Mouse (Mus musculus) lung, embryonic 16.5 days (tissue): ENCODE measurements around the gene Fam57b. TPM values are rescaled to one million over a fixed set of nuclear protein-coding genes. Genes with fewer than 3 reads are reported as not detected.
A peak's percentile ranks its signal among the peaks of the same experiment; 100 is the strongest.

Experiments
- ATAC-seq: fragments of 200-750 bp; cut with Nextera tagmentation; 2 replicates; pipeline ENCODE4 v1.8.0; 2017; ENCODE audit warnings: low read depth, mild to moderate bottlenecking, moderate library complexity
- H3K27ac ChIP-seq: fragments of 300-500 bp; sonication (generic); 2 replicates; pipeline ENCODE4 v1.5.1; 2014; ENCODE audit warnings: mild to moderate bottlenecking, control low read depth, low read length
- H3K27me3 ChIP-seq: fragments of 300-500 bp; sonication (generic); 2 replicates; pipeline ENCODE4 v1.6.1; 2014; ENCODE audit warnings: low read depth, low read length, mixed read lengths; ENCODE audit not compliant: control insufficient read depth, insufficient read depth
- H3K36me3 ChIP-seq: fragments of 300-500 bp; sonication (generic); 2 replicates; pipeline ENCODE4 v1.6.1; 2014; ENCODE audit warnings: low read length; ENCODE audit not compliant: control insufficient read depth, insufficient read depth
- H3K4me1 ChIP-seq: fragments of 300-500 bp; sonication (generic); replicated peaks from 2 replicates; pipeline ENCODE4 v1.6.1; 2014; ENCODE audit warnings: low read length, mixed read lengths; ENCODE audit not compliant: control insufficient read depth, insufficient read depth
- H3K4me2 ChIP-seq: fragments of 300-500 bp; sonication (generic); 2 replicates; pipeline ENCODE4 v1.6.1; 2014; ENCODE audit warnings: low read depth, low read length, control low read depth
- H3K4me3 ChIP-seq: fragments of 300-500 bp; sonication (generic); 2 replicates; pipeline ENCODE4 v1.5.1; 2014; ENCODE audit warnings: mild to moderate bottlenecking, low read length, control low read depth
- H3K9ac ChIP-seq: fragments of 300-500 bp; sonication (generic); 2 replicates; pipeline ENCODE4 v1.6.1; 2014; ENCODE audit warnings: low read length, control low read depth
- H3K9me3 ChIP-seq: fragments of 300-500 bp; sonication (generic); 2 replicates; pipeline ENCODE4 v1.6.1; 2016; ENCODE audit warnings: low read length; ENCODE audit not compliant: control insufficient read depth
- WGBS: fragments of 180-500 bp; shearing (Covaris S2); extraction: QIAGEN DNeasy Blood & Tissue Kit; methylation state at CpG from one replicate; pipeline ENCODE4 v1.1.7; 2014; 5-methylcytosine and 5-hydroxymethylcytosine counted together
- polyA plus RNA-seq: library from polyadenylated mRNA; unstranded; fragments of >200 nt; fragmentation: Nextera tagmentation; extraction: Ambion mirVana; gene quantifications from 2 replicates; pipeline ENCODE4 v1.2.1, GENCODE M21; 2015

Gene Fam57b
- polyA plus RNA-seq, 1 experiment from 2014 or later = 0.36 TPM

- H3K9me3 ChIP-seq = no peaks in the 10 kb centered on the region
- H3K4me2 ChIP-seq = no peak overlapping the region
- H3K4me1 ChIP-seq = peaks cover 5% of the 10 kb centered on the region; the same call in 1 of the 2 replicates
- ATAC-seq = no peak
- H3K36me3 ChIP-seq = no peaks in the 10 kb centered on the region
- peaks cover 15% of the 10 kb centered on the region for H3K27me3 ChIP-seq
- no peak overlapping the region for H3K9ac ChIP-seq
- no peak overlapping the region for H3K4me3 ChIP-seq
- WGBS = 14% methylated on average over 8 of the region's 8 CpGs
- no peak overlapping the region for H3K27ac ChIP-seq
Observed at GRCm38 (mm10) chr7:126825403-126825802, 27.9 kb downstream of the Fam57b start.

- H3K27me3 ChIP-seq = peaks cover 15% of the 10 kb centered on the region
- H3K4me2 ChIP-seq = no peak overlapping the region
- H3K27ac ChIP-seq = no peak overlapping the region
- no peak for ATAC-seq
- no peaks in the 10 kb centered on the region for H3K36me3 ChIP-seq
- no peak overlapping the region for H3K9ac ChIP-seq
- no peaks in the 10 kb centered on the region for H3K9me3 ChIP-seq
- H3K4me1 ChIP-seq = peaks cover 5% of the 10 kb centered on the region; the same call in 1 of the 2 replicates
- 65% methylated on average over 5 of the region's 5 CpGs for WGBS
- H3K4me3 ChIP-seq = no peak overlapping the region
Observed at GRCm38 (mm10) chr7:126825952-126826351, 28.5 kb downstream of the Fam57b start.

- H3K4me3 ChIP-seq = peak within 1 kb of the TSS; percentile 31
- H3K27ac ChIP-seq = no peak within 1 kb of the TSS
- ATAC-seq = no peak
- no peak within 1 kb of the TSS for H3K9ac ChIP-seq
- 44% methylated on average over 5 of the region's 5 CpGs for WGBS
- H3K27me3 ChIP-seq = no peaks in the 10 kb centered on the region; the same call in 1 of the 2 replicates
- H3K4me2 ChIP-seq = peak within 1 kb of the TSS; percentile 49
- no peaks in the 10 kb centered on the region for H3K36me3 ChIP-seq
- no peaks in the 10 kb centered on the region for H3K4me1 ChIP-seq
- H3K9me3 ChIP-seq = no peaks in the 10 kb centered on the region
Observed at GRCm38 (mm10) chr7:126831539-126831938, 34.1 kb downstream of the Fam57b start, which contains the start of gene 4930451I11Rik. TSS of gene 4930451I11Rik (minus strand) at chr7:126831639.

- under 1% methylated on average over 21 of the region's 21 CpGs for WGBS
- Histone ChIP-seq H3K27ac (no peak overlapping the region), H3K4me3 (peak overlapping the region; percentile 31), H3K27me3 (no peaks in the 10 kb centered on the region; the same call in 1 of the 2 replicates), H3K4me1 (no peaks in the 10 kb centered on the region), H3K36me3 (no peaks in the 10 kb centered on the region), H3K9ac (no peak overlapping the region), H3K4me2 (peak overlapping the region; percentile 49), H3K9me3 (no peaks in the 10 kb centered on the region)
- peak; percentile 87 for ATAC-seq
Observed at GRCm38 (mm10) chr7:126832036-126832598, 34.6 kb downstream of the Fam57b start.

- Histone ChIP-seq H3K9ac (no peak overlapping the region), H3K4me3 (no peak overlapping the region), H3K27ac (no peak overlapping the region), H3K36me3 (no peaks in the 10 kb centered on the region), H3K27me3 (no peaks in the 10 kb centered on the region; the same call in 1 of the 2 replicates), H3K4me1 (no peaks in the 10 kb centered on the region), H3K4me2 (no peak overlapping the region), H3K9me3 (no peaks in the 10 kb centered on the region)
- WGBS = 96% methylated on average over 1 of the region's 1 CpGs
- ATAC-seq = no peak
Observed at GRCm38 (mm10) chr7:126833294-126833693, 35.8 kb downstream of the Fam57b start.

- WGBS = 71% methylated on average over 9 of the region's 9 CpGs
- no peaks in the 10 kb centered on the region for H3K36me3 ChIP-seq
- no peak overlapping the region for H3K27ac ChIP-seq
- no peak overlapping the region for H3K4me2 ChIP-seq
- no peak overlapping the region for H3K9ac ChIP-seq
- H3K4me3 ChIP-seq = no peak overlapping the region
- H3K4me1 ChIP-seq = peaks cover 5% of the 10 kb centered on the region; the same call in 1 of the 2 replicates
- ATAC-seq = no peak
- peaks cover 11% of the 10 kb centered on the region for H3K27me3 ChIP-seq
- no peaks in the 10 kb centered on the region for H3K9me3 ChIP-seq
Observed at GRCm38 (mm10) chr7:126843276-126843675, 45.8 kb downstream of the Fam57b start.

GRCm38 (mm10) chr7:126845516-126845915 is 48.0 kb downstream of the Fam57b start:
- H3K27ac ChIP-seq = no peak overlapping the region
- H3K9me3 ChIP-seq = no peaks in the 10 kb centered on the region
- no peaks in the 10 kb centered on the region for H3K36me3 ChIP-seq
- H3K9ac ChIP-seq = no peak overlapping the region
- 91% methylated on average over 2 of the region's 2 CpGs for WGBS
- no peak for ATAC-seq
- peaks cover 25% of the 10 kb centered on the region for H3K27me3 ChIP-seq
- no peak overlapping the region for H3K4me2 ChIP-seq
- no peak overlapping the region for H3K4me3 ChIP-seq
- peaks cover 8% of the 10 kb centered on the region; the same call in 1 of the 2 replicates for H3K4me1 ChIP-seq

GRCm38 (mm10) chr7:126847116-126847420 is 49.6 kb downstream of the Fam57b start, which contains the start of gene Doc2a:
TSS of gene Doc2a (plus strand) at chr7:126847416.
- peak within 1 kb of the TSS; percentile 96 for H3K4me2 ChIP-seq
- H3K27me3 ChIP-seq = peaks cover 25% of the 10 kb centered on the region
- H3K9ac ChIP-seq = peak within 1 kb of the TSS; percentile 62
- H3K9me3 ChIP-seq = no peaks in the 10 kb centered on the region
- H3K36me3 ChIP-seq = 0 out of 2 replicates have a peak, but pooled peaks cover 4% of the 10 kb centered on the region
- WGBS = 30% methylated on average over 4 of the region's 4 CpGs
- H3K27ac ChIP-seq = no peak within 1 kb of the TSS
- H3K4me3 ChIP-seq = peak within 1 kb of the TSS; percentile 56
- ATAC-seq = no peak
- peaks cover 8% of the 10 kb centered on the region; the same call in 1 of the 2 replicates for H3K4me1 ChIP-seq

- H3K9me3 ChIP-seq = no peaks in the 10 kb centered on the region
- H3K9ac ChIP-seq = peak overlapping the region; percentile 62
- no peak overlapping the region for H3K27ac ChIP-seq
- peaks cover 8% of the 10 kb centered on the region; the same call in 1 of the 2 replicates for H3K4me1 ChIP-seq
- peaks cover 25% of the 10 kb centered on the region for H3K27me3 ChIP-seq
- peak overlapping the region; percentile 56 for H3K4me3 ChIP-seq
- H3K4me2 ChIP-seq = peak overlapping the region; percentile 96
- under 1% methylated on average over 61 of the region's 74 CpGs for WGBS
- peak; percentile 56; the same call in 1 of the 2 replicates for ATAC-seq
- H3K36me3 ChIP-seq = peaks cover 9% of the 10 kb centered on the region
Observed at GRCm38 (mm10) chr7:126847421-126848398, 50.2 kb downstream of the Fam57b start.
